Mouse (Mus musculus): ENCODE measurements around the gene Cox4i2. TPM values are rescaled to one million over a fixed set of nuclear protein-coding genes. Genes with fewer than 3 reads are reported as not detected.

Gene Cox4i2
- total and polyA plus RNA-seq, 2 experiments from 2014 or later, result 17.0 to 29.9 TPM

GRCm38 (mm10) chr2:152771571-152771970 lies 17.6 kb downstream of the Cox4i2 start:
- no peaks in the 10 kb centered on the region for H3K4me1 ChIP-seq (ENCODE audit: control insufficient read depth, insufficient read depth)
- H3K27me3 ChIP-seq (ENCODE audit: control insufficient read depth, insufficient read depth, low read length), result no peaks in the 10 kb centered on the region
- DNase-seq (ENCODE audit: low spot score) (no peak), ATAC-seq (ENCODE audit: insufficient read depth, low read depth) (no peak)
- H3K4me3 ChIP-seq (ENCODE audit: low read depth, low read length), result no peak overlapping the region
- TF ChIP-seq CTCF (IDR thresholded peaks at IDR 0.05; ENCODE audit: low read depth) (no peak), EP300 (IDR thresholded peaks at IDR 0.05; ENCODE audit: low read depth) (no peak)
- no peaks in the 10 kb centered on the region for H3K36me3 ChIP-seq (replicated peaks; ENCODE audit: control insufficient read depth, insufficient read depth, low read length)
- H3K9ac ChIP-seq (replicated peaks; ENCODE audit: low read depth, low read length), result no peak overlapping the region
- 81% methylated on average over 9 of the region's 9 CpGs for WGBS
- H3K9me3 ChIP-seq (replicated peaks; ENCODE audit: control insufficient read depth, low read length), result no peaks in the 10 kb centered on the region
- no peak overlapping the region for H3K27ac ChIP-seq (ENCODE audit: low read depth)
- no peak overlapping the region for H3K4me2 ChIP-seq (ENCODE audit: low read depth, low read length)

- H3K4me2 ChIP-seq (ENCODE audit: low read depth, low read length), result no peak overlapping the region
- no peaks in the 10 kb centered on the region for H3K4me1 ChIP-seq (ENCODE audit: control insufficient read depth, insufficient read depth)
- no peak overlapping the region for H3K4me3 ChIP-seq (ENCODE audit: low read depth, low read length)
- no peak for DNase-seq (ENCODE audit: low spot score)
- WGBS, result 17% methylated on average over 1 of the region's 1 CpGs
- ATAC-seq (ENCODE audit: insufficient read depth, low read depth), result no peak
- TF ChIP-seq CTCF (IDR thresholded peaks at IDR 0.05; ENCODE audit: low read depth), result no peak
- H3K9me3 ChIP-seq (replicated peaks; ENCODE audit: control insufficient read depth, low read length), result no peaks in the 10 kb centered on the region
- no peaks in the 10 kb centered on the region for H3K27me3 ChIP-seq (ENCODE audit: control insufficient read depth, insufficient read depth, low read length)
- H3K36me3 ChIP-seq (replicated peaks; ENCODE audit: control insufficient read depth, insufficient read depth, low read length), result no peaks in the 10 kb centered on the region
- H3K9ac ChIP-seq (replicated peaks; ENCODE audit: low read depth, low read length), result no peak overlapping the region
- no peak overlapping the region for H3K27ac ChIP-seq (ENCODE audit: low read depth)
These were observed 18.3 kb downstream of the Cox4i2 start for GRCm38 (mm10) chr2:152772231-152772630.

- Histone ChIP-seq H3K4me1 (ENCODE audit: control insufficient read depth, insufficient read depth) (no peaks in the 10 kb centered on the region), H3K36me3 (replicated peaks; ENCODE audit: control insufficient read depth, insufficient read depth, low read length) (peaks cover 10% of the 10 kb centered on the region), H3K9me3 (replicated peaks; ENCODE audit: control insufficient read depth, low read length) (no peaks in the 10 kb centered on the region), H3K9ac (replicated peaks; ENCODE audit: low read depth, low read length) (no peak overlapping the region), H3K27ac (ENCODE audit: low read depth) (no peak overlapping the region), H3K27me3 (ENCODE audit: control insufficient read depth, insufficient read depth, low read length) (no peaks in the 10 kb centered on the region), H3K4me2 (ENCODE audit: low read depth, low read length) (no peak overlapping the region), H3K4me3 (ENCODE audit: low read depth, low read length) (no peak overlapping the region)
- TF ChIP-seq EP300 (IDR thresholded peaks at IDR 0.05; ENCODE audit: low read depth) (no peak), CTCF (IDR thresholded peaks at IDR 0.05; ENCODE audit: low read depth) (no peak)
- ATAC-seq (ENCODE audit: insufficient read depth, low read depth), result no peak
- 69% methylated on average over 4 of the region's 4 CpGs for WGBS
- DNase-seq (ENCODE audit: low spot score), result no peak
These were observed 21.4 kb downstream of the Cox4i2 start for GRCm38 (mm10) chr2:152775357-152775756.

GRCm38 (mm10) chr2:152776019-152776418 lies 22.0 kb downstream of the Cox4i2 start:
- 87% methylated on average over 3 of the region's 3 CpGs for WGBS
- Histone ChIP-seq H3K4me2 (ENCODE audit: low read depth, low read length) (no peak overlapping the region), H3K9ac (replicated peaks; ENCODE audit: low read depth, low read length) (no peak overlapping the region), H3K27ac (ENCODE audit: low read depth) (no peak overlapping the region; the same call in 1 of the 2 replicates), H3K36me3 (replicated peaks; ENCODE audit: control insufficient read depth, insufficient read depth, low read length) (peaks cover 17% of the 10 kb centered on the region), H3K9me3 (replicated peaks; ENCODE audit: control insufficient read depth, low read length) (no peaks in the 10 kb centered on the region), H3K4me1 (ENCODE audit: control insufficient read depth, insufficient read depth) (0 out of 2 replicates have a peak, but pooled peaks cover under 1% of the 10 kb centered on the region), H3K27me3 (ENCODE audit: control insufficient read depth, insufficient read depth, low read length) (no peaks in the 10 kb centered on the region), H3K4me3 (ENCODE audit: low read depth, low read length) (no peak overlapping the region)
- ATAC-seq (ENCODE audit: insufficient read depth, low read depth), result no peak
- no peak for DNase-seq (ENCODE audit: low spot score)
- TF ChIP-seq EP300 (IDR thresholded peaks at IDR 0.05; ENCODE audit: low read depth) (no peak), CTCF (IDR thresholded peaks at IDR 0.05; ENCODE audit: low read depth) (no peak)

GRCm38 (mm10) chr2:152776435-152776834 lies 22.5 kb downstream of the Cox4i2 start:
- no peaks in the 10 kb centered on the region for H3K27me3 ChIP-seq (ENCODE audit: control insufficient read depth, insufficient read depth, low read length)
- no peak overlapping the region; the same call in 1 of the 2 replicates for H3K27ac ChIP-seq (ENCODE audit: low read depth)
- no peak overlapping the region for H3K4me3 ChIP-seq (ENCODE audit: low read depth, low read length)
- TF ChIP-seq CTCF (IDR thresholded peaks at IDR 0.05; ENCODE audit: low read depth), result no peak
- no peaks in the 10 kb centered on the region for H3K9me3 ChIP-seq (replicated peaks; ENCODE audit: control insufficient read depth, low read length)
- WGBS, result 70% methylated on average over 2 of the region's 2 CpGs
- peaks cover 20% of the 10 kb centered on the region for H3K36me3 ChIP-seq (replicated peaks; ENCODE audit: control insufficient read depth, insufficient read depth, low read length)
- no peak overlapping the region for H3K4me2 ChIP-seq (ENCODE audit: low read depth, low read length)
- no peak for DNase-seq (ENCODE audit: low spot score)
- no peak overlapping the region for H3K9ac ChIP-seq (replicated peaks; ENCODE audit: low read depth, low read length)
- H3K4me1 ChIP-seq (ENCODE audit: control insufficient read depth, insufficient read depth), result 0 out of 2 replicates have a peak, but pooled peaks cover 5% of the 10 kb centered on the region
- no peak for ATAC-seq (ENCODE audit: insufficient read depth, low read depth)

- no peak overlapping the region for H3K9ac ChIP-seq (replicated peaks; ENCODE audit: low read depth, low read length)
- no peaks in the 10 kb centered on the region for H3K27me3 ChIP-seq (ENCODE audit: control insufficient read depth, insufficient read depth, low read length)
- WGBS, result 94% methylated on average over 3 of the region's 3 CpGs
- H3K4me1 ChIP-seq (ENCODE audit: control insufficient read depth, insufficient read depth), result 0 out of 2 replicates have a peak, but pooled peaks cover 7% of the 10 kb centered on the region
- TF ChIP-seq CTCF (IDR thresholded peaks at IDR 0.05; ENCODE audit: low read depth) (no peak), EP300 (IDR thresholded peaks at IDR 0.05; ENCODE audit: low read depth) (no peak)
- no peak overlapping the region for H3K4me2 ChIP-seq (ENCODE audit: low read depth, low read length)
- no peaks in the 10 kb centered on the region for H3K9me3 ChIP-seq (replicated peaks; ENCODE audit: control insufficient read depth, low read length)
- H3K27ac ChIP-seq (ENCODE audit: low read depth), result no peak overlapping the region
- H3K4me3 ChIP-seq (ENCODE audit: low read depth, low read length), result no peak overlapping the region
- no peak for DNase-seq (ENCODE audit: low spot score)
- peaks cover 25% of the 10 kb centered on the region for H3K36me3 ChIP-seq (replicated peaks; ENCODE audit: control insufficient read depth, insufficient read depth, low read length)
- ATAC-seq (ENCODE audit: insufficient read depth, low read depth), result no peak
These were observed 23.1 kb downstream of the Cox4i2 start for GRCm38 (mm10) chr2:152777081-152777480.
